Mouse (Mus musculus): ENCODE data around the gene Odr4. TPM values are rescaled to one million over a fixed set of nuclear protein-coding genes. Genes with fewer than 3 reads are reported as not detected.
A peak's percentile ranks its signal among the peaks of the same experiment; 100 is the strongest.

Odr4 gene
- total RNA-seq (2021), result 10 to 100 TPM; 20.7 to 24.5 TPM

- peak; percentile 98 to 100 for DNase-seq
- intact Hi-C loops (cut with DNase I), result loop anchor here (5.0 kb wide), 1 partner anchor 1034 kb away; the partner anchor contains the start of genes Swt1 and Trmt1l
Measured at GRCm38 (mm10) chr1:150392638-150393487, at the start of gene Odr4, which contains the start of gene Tpr. TSS of gene Odr4 (minus strand) at chr1:150393080. TSS of gene Tpr (plus strand) at chr1:150392838.

GRCm38 (mm10) chr1:150441731-150442130 is 48.9 kb upstream of the Odr4 start:
- DNase-seq, result no peak
- intact Hi-C loops (cut with DNase I), result loop anchor here (2.0 to 10.0 kb wide), 3 partner anchors 15 to 153 kb away; no protein-coding TSS in a partner anchor

- no peak for DNase-seq
- intact Hi-C loops (cut with DNase I), result no loop called here
Measured at GRCm38 (mm10) chr1:150438641-150439040, 45.8 kb upstream of the Odr4 start.

- intact Hi-C loops (cut with DNase I), result loop anchor here (2.0 kb wide), 1 partner anchor 17 kb away; no protein-coding TSS in a partner anchor
- no peak for DNase-seq
Measured at GRCm38 (mm10) chr1:150426216-150426615, 33.3 kb upstream of the Odr4 start.

- intact Hi-C loops (cut with DNase I), result loop anchor here (2.0 kb wide), 1 partner anchor 17 kb away; no protein-coding TSS in a partner anchor
- DNase-seq, result peak; percentile 15 to 19
Measured at GRCm38 (mm10) chr1:150425665-150426064, 32.8 kb upstream of the Odr4 start.

GRCm38 (mm10) chr1:150418426-150418825 is 25.5 kb upstream of the Odr4 start:
- intact Hi-C loops (cut with DNase I), result no loop called here
- no peak for DNase-seq

- no peak for DNase-seq
- intact Hi-C loops (cut with DNase I), result no loop called here
Measured at GRCm38 (mm10) chr1:150416006-150416405, 23.1 kb upstream of the Odr4 start.

- intact Hi-C loops (cut with DNase I), result loop anchor here (5.0 kb wide), 1 partner anchor 32 kb away; no protein-coding TSS in a partner anchor
- no peak for DNase-seq
Measured at GRCm38 (mm10) chr1:150409996-150410395, 17.1 kb upstream of the Odr4 start.

GRCm38 (mm10) chr1:150407285-150407684 is 14.4 kb upstream of the Odr4 start:
- intact Hi-C loops (cut with DNase I), result loop anchor here (5.0 kb wide), 1 partner anchor 35 kb away; no protein-coding TSS in a partner anchor
- no peak for DNase-seq

GRCm38 (mm10) chr1:150404555-150404954 is 11.7 kb upstream of the Odr4 start:
- intact Hi-C loops (cut with DNase I), result no loop called here
- DNase-seq, result no peak

GRCm38 (mm10) chr1:150403914-150404313 is 11.0 kb upstream of the Odr4 start:
- no peak for DNase-seq
- intact Hi-C loops (cut with DNase I), result no loop called here

GRCm38 (mm10) chr1:150396001-150396400 is 3.1 kb upstream of the Odr4 start:
- intact Hi-C loops (cut with DNase I), result no loop called here
- DNase-seq, result no peak

- intact Hi-C loops (cut with DNase I), result loop anchor here (5.0 kb wide), 1 partner anchor 1034 kb away; the partner anchor contains the start of genes Swt1 and Trmt1l
- no peak for DNase-seq
Measured at GRCm38 (mm10) chr1:150393488-150393852, 590 bp upstream of the Odr4 start.

GRCm38 (mm10) chr1:150391931-150392637 is 796 bp downstream of the Odr4 start:
- no peak for DNase-seq
- intact Hi-C loops (cut with DNase I), result loop anchor here (5.0 kb wide), 1 partner anchor 1035 kb away; the partner anchor contains the start of genes Swt1 and Trmt1l

GRCm38 (mm10) chr1:150389390-150390129 is 3.3 kb downstream of the Odr4 start:
- DNase-seq, result no peak
- intact Hi-C loops (cut with DNase I), result loop anchor here (5.0 kb wide), 1 partner anchor 1038 kb away; the partner anchor contains the start of genes Swt1 and Trmt1l

GRCm38 (mm10) chr1:150387572-150387971 is 5.3 kb downstream of the Odr4 start:
- intact Hi-C loops (cut with DNase I), result no loop called here
- DNase-seq, result no peak

- no peak for DNase-seq
- intact Hi-C loops (cut with DNase I), result no loop called here
Measured at GRCm38 (mm10) chr1:150384138-150384537, 8.7 kb downstream of the Odr4 start.

- intact Hi-C loops (cut with DNase I), result loop anchor here (5.0 kb wide), 1 partner anchor 542 kb away; no protein-coding TSS in a partner anchor
- no peak for DNase-seq
Measured at GRCm38 (mm10) chr1:150374247-150374646, 18.6 kb downstream of the Odr4 start.

- intact Hi-C loops (cut with DNase I), result loop anchor here (5.0 kb wide), 1 partner anchor 541 kb away; no protein-coding TSS in a partner anchor
- DNase-seq, result no peak
Measured at GRCm38 (mm10) chr1:150372895-150373294, 20.0 kb downstream of the Odr4 start.

- DNase-seq, result no peak
- intact Hi-C loops (cut with DNase I), result no loop called here
Measured at GRCm38 (mm10) chr1:150360864-150361263, 32.0 kb downstream of the Odr4 start.

Data from heart, postnatal 36 days (tissue).